Mouse (Mus musculus) liver, adult 2 months (tissue): Measurements from ENCODE around the gene Ptgdr2.

ENCODE experiments used
- CTCF ChIP-seq: fragments of 200-500 bp; IDR thresholded peaks from 2 replicates; pipeline ENCODE4 v1.5.1; 2011; ENCODE audit warnings: low read depth, low read length, control low read depth
- POLR2A ChIP-seq: fragments of 200-500 bp; IDR thresholded peaks from 2 replicates; pipeline ENCODE4 v1.6.1; 2011; ENCODE audit warnings: low read length, control low read depth; ENCODE audit not compliant: insufficient read depth; ENCODE audit errors: extremely low read depth

GRCm38 (mm10) chr19:10949112-10949511 is 12.2 kb downstream of the Ptgdr2 start, which contains the start of gene Ccdc86:
- TF ChIP-seq POLR2A = peak; percentile 49; the same call in 1 of the 2 replicates
- no peak for TF ChIP-seq CTCF
